ENCODE assay signal across 14 mouse cellular contexts in the genomic region with DNA sequence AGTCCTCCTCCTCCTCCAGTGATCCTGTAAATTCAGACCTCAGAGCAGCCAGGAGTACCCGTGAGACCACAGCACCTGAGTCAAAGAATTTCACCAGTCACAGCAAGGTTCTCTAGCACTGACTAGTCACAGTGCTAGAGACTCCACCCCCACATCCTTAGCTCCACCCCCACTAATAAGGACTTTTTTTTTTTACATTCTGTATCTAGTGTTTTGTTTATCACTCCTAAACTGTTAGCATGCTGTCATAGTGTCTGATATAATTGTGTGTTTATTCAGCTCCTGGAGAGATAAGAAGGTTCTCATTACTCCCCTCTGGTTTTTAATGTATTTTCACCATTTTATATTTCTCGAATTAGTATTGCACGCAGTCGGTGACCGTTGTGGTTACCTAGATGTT.
"Had no signal": no experiment of that assay in that cellular context is flagged by ENCODE, and none has a peak within 500 bp of the region (broad histone marks: within the 10 kb centered on the region; RNA-seq: fewer than 3 reads in every experiment).

No protein-coding gene starts in this region.

- DNase-seq: kidney, adult 11 months; kidney, adult 8-10 months; lung, adult 2 months; lung, postnatal 14 days; lung, postnatal 4 days; right cerebral cortex, postnatal 25 days; spleen, adult 18-20 months had no signal

- H3K9ac ChIP-seq: intestine, embryonic 15.5 days; kidney, embryonic 15.5 days; limb, embryonic 13.5 days; liver, embryonic 13.5 days; midbrain, embryonic 12.5 days; neural tube, embryonic 12.5 days had no signal

- H3K36me3 ChIP-seq: intestine, embryonic 15.5 days; kidney, embryonic 15.5 days; limb, embryonic 10.5 days; limb, embryonic 13.5 days; liver, embryonic 13.5 days; midbrain, embryonic 12.5 days; neural tube, embryonic 12.5 days had no signal

- H3K27ac ChIP-seq: intestine, embryonic 15.5 days; limb, embryonic 10.5 days; limb, embryonic 13.5 days; liver, embryonic 13.5 days; midbrain, embryonic 12.5 days; neural tube, embryonic 12.5 days had no signal

- H3K9me3 ChIP-seq: intestine, embryonic 15.5 days; kidney, embryonic 15.5 days; limb, embryonic 10.5 days; limb, embryonic 13.5 days; liver, embryonic 13.5 days; midbrain, embryonic 12.5 days; neural tube, embryonic 12.5 days had no signal

- H3K27me3 ChIP-seq: intestine, embryonic 15.5 days; kidney, embryonic 15.5 days; limb, embryonic 13.5 days; liver, embryonic 13.5 days; midbrain, embryonic 12.5 days; neural tube, embryonic 12.5 days had no signal

- H3K4me3 ChIP-seq: intestine, embryonic 15.5 days; kidney, embryonic 15.5 days; limb, embryonic 10.5 days; liver, embryonic 13.5 days; midbrain, embryonic 12.5 days; neural tube, embryonic 12.5 days had no signal
